Mouse (Mus musculus): ENCODE measurements around the gene Smim22. TPM values are rescaled to one million over a fixed set of nuclear protein-coding genes. Genes with fewer than 3 reads are reported as not detected.

Gene Smim22
- polyA plus RNA-seq, 1 experiment from 2014 or later = 133 TPM

- Histone ChIP-seq H3K27ac (ENCODE audit: low read length) (no peak overlapping the region), H3K9ac (ENCODE audit: low read depth, low read length) (no peak overlapping the region), H3K4me2 (ENCODE audit: low read depth, low read length) (no peak overlapping the region), H3K4me1 (ENCODE audit: control insufficient read depth, insufficient read depth, low read length) (no peaks in the 10 kb centered on the region), H3K36me3 (ENCODE audit: control insufficient read depth, insufficient read depth, low read length) (peaks cover 38% of the 10 kb centered on the region), H3K9me3 (ENCODE audit: control insufficient read depth, low read length) (no peaks in the 10 kb centered on the region), H3K4me3 (ENCODE audit: low read length) (no peak overlapping the region), H3K27me3 (replicated peaks; ENCODE audit: control insufficient read depth, insufficient read depth, low read length) (no peaks in the 10 kb centered on the region)
- ATAC-seq = no peak
- WGBS = 97% methylated on average over 3 of the region's 3 CpGs
Measured at GRCm38 (mm10) chr16:5024021-5024420, 16.9 kb downstream of the Smim22 start.

GRCm38 (mm10) chr16:5029847-5030246, 22.8 kb downstream of the Smim22 start:
- no peaks in the 10 kb centered on the region for H3K4me1 ChIP-seq (ENCODE audit: control insufficient read depth, insufficient read depth, low read length)
- no peak overlapping the region for H3K4me2 ChIP-seq (ENCODE audit: low read depth, low read length)
- 47% methylated on average over 2 of the region's 2 CpGs for WGBS
- H3K27ac ChIP-seq (ENCODE audit: low read length) = no peak overlapping the region
- peak; percentile 85 for ATAC-seq
- no peak overlapping the region for H3K4me3 ChIP-seq (ENCODE audit: low read length)
- no peaks in the 10 kb centered on the region for H3K27me3 ChIP-seq (replicated peaks; ENCODE audit: control insufficient read depth, insufficient read depth, low read length)
- H3K9me3 ChIP-seq (ENCODE audit: control insufficient read depth, low read length) = no peaks in the 10 kb centered on the region
- H3K9ac ChIP-seq (ENCODE audit: low read depth, low read length) = no peak overlapping the region
- peaks cover 27% of the 10 kb centered on the region for H3K36me3 ChIP-seq (ENCODE audit: control insufficient read depth, insufficient read depth, low read length)

DNA sequence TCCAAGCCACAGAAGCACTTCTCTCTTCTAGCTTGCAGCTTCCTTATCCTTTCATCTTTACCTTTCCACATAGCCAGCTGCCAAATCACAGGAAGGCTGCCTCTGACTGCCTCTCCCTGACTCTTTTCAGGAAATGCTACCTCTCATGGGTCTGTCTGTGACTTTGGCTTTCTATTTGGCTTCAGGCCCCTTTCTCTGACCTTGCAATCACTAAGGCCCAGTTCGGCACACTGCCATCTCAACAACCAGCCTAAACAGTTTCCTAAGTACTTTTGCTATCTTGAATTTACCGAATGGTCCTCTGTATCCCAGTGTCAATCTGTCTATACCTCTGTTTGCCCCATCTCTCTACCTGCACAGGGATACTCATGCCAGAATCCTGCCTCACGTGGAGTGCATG, 28.5 kb downstream of the Smim22 start:
- ATAC-seq = no peak
- no peak overlapping the region for H3K9ac ChIP-seq (ENCODE audit: low read depth, low read length)
- no peaks in the 10 kb centered on the region for H3K27me3 ChIP-seq (replicated peaks; ENCODE audit: control insufficient read depth, insufficient read depth, low read length)
- peaks cover 27% of the 10 kb centered on the region for H3K36me3 ChIP-seq (ENCODE audit: control insufficient read depth, insufficient read depth, low read length)
- H3K27ac ChIP-seq (ENCODE audit: low read length) = no peak overlapping the region
- H3K9me3 ChIP-seq (ENCODE audit: control insufficient read depth, low read length) = no peaks in the 10 kb centered on the region
- no peak overlapping the region for H3K4me2 ChIP-seq (ENCODE audit: low read depth, low read length)
- WGBS = 94% methylated on average over 3 of the region's 3 CpGs
- H3K4me3 ChIP-seq (ENCODE audit: low read length) = no peak overlapping the region
- H3K4me1 ChIP-seq (ENCODE audit: control insufficient read depth, insufficient read depth, low read length) = no peaks in the 10 kb centered on the region

DNA sequence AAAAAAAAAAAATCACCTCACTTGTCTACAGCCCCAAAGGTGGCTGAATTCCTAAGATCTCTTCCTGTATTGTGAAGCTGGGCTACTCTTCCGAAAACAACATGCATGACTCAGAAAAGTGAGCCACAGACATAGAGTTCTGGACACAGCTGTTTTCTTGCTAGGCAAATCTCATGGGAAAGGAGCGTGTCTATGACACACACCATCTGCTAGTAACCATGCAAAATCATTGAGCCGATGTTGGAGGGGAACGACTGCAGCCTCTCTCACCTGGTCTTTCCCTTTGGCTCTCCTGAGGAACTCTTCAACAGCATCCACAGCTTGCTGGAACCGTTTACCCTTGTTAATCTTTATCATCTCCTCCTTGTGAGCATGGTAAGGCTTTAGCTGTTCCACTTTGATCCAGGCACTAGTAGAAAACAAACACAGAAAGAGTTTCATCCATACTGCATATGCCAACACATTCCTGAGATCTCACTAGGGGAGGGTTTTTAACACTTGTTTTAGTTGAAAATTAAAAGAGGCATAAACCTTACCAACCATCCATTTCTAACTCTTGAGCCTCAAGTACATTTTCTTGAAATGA, 29.7 kb downstream of the Smim22 start:
- no peak for ATAC-seq
- no peaks in the 10 kb centered on the region for H3K4me1 ChIP-seq (ENCODE audit: control insufficient read depth, insufficient read depth, low read length)
- peaks cover 22% of the 10 kb centered on the region for H3K36me3 ChIP-seq (ENCODE audit: control insufficient read depth, insufficient read depth, low read length)

GRCm38 (mm10) chr16:5045322-5045721, 38.2 kb downstream of the Smim22 start:
- no peaks in the 10 kb centered on the region for H3K9me3 ChIP-seq (ENCODE audit: control insufficient read depth, low read length)
- no peak overlapping the region for H3K4me3 ChIP-seq (ENCODE audit: low read length)
- WGBS = 92% methylated on average over 3 of the region's 3 CpGs
- ATAC-seq = no peak
- no peaks in the 10 kb centered on the region for H3K27me3 ChIP-seq (replicated peaks; ENCODE audit: control insufficient read depth, insufficient read depth, low read length)
- H3K4me1 ChIP-seq (ENCODE audit: control insufficient read depth, insufficient read depth, low read length) = peaks cover 6% of the 10 kb centered on the region; the same call in 1 of the 2 replicates
- H3K9ac ChIP-seq (ENCODE audit: low read depth, low read length) = no peak overlapping the region
- H3K36me3 ChIP-seq (ENCODE audit: control insufficient read depth, insufficient read depth, low read length) = peaks cover 9% of the 10 kb centered on the region; the same call in 1 of the 2 replicates
- no peak overlapping the region for H3K4me2 ChIP-seq (ENCODE audit: low read depth, low read length)
- H3K27ac ChIP-seq (ENCODE audit: low read length) = no peak overlapping the region

More for the DNA sequence above, 29.7 kb downstream of the Smim22 start:
- Histone ChIP-seq H3K27ac (ENCODE audit: low read length) (no peak overlapping the region), H3K27me3 (replicated peaks; ENCODE audit: control insufficient read depth, insufficient read depth, low read length) (no peaks in the 10 kb centered on the region), H3K4me2 (ENCODE audit: low read depth, low read length) (no peak overlapping the region), H3K9ac (ENCODE audit: low read depth, low read length) (no peak overlapping the region), H3K9me3 (ENCODE audit: control insufficient read depth, low read length) (no peaks in the 10 kb centered on the region), H3K4me3 (ENCODE audit: low read length) (no peak overlapping the region)
- 86% methylated on average over 5 of the region's 5 CpGs for WGBS

DNA sequence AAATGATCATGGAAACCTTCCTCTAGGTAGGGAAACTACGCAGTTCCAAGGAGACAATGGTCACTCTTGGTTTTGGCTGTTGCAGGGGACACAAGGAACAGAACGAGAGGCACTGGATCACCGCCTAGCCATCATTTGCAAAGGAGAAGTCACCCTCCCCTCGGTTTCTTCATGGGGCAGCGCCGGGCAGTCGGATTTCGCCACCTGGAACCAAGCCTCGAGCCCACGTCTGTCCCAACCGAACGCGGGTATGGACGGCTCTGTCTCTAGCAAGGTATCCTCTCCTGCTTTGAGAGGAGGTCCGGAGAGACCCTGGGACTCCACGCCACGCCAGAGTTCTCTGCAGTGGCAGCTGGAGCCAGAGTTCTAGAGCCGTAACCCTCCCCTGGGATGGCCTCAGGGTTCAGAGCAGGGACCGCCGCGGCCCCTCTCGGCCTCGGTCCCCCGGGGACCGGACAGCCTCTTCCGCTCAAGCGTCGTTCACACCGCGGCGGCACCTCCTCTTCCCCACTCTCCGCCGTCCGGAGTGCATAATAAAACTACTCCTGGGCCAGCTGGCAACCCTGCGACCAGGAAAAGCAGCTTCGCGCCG, 42.2 kb downstream of the Smim22 start:
- ATAC-seq = peak; percentile 66
- under 1% methylated on average over 38 of the region's 38 CpGs for WGBS

GRCm38 (mm10) chr16:5049774-5050234, 42.7 kb downstream of the Smim22 start, which contains the start of the genes Glyr1 and Ubn1:
Gene Glyr1 (minus strand): TSS chr16:5049863.
Gene Ubn1 (plus strand): TSS chr16:5050057.
- ATAC-seq = peak; percentile 98
- Histone ChIP-seq H3K27me3 (replicated peaks; ENCODE audit: control insufficient read depth, insufficient read depth, low read length) (no peaks in the 10 kb centered on the region), H3K4me2 (ENCODE audit: low read depth, low read length) (peak within 1 kb of the TSS; percentile 80), H3K27ac (ENCODE audit: low read length) (peak within 1 kb of the TSS; percentile 99), H3K4me1 (ENCODE audit: control insufficient read depth, insufficient read depth, low read length) (peaks cover 11% of the 10 kb centered on the region), H3K9ac (ENCODE audit: low read depth, low read length) (peak within 1 kb of the TSS; percentile 96), H3K36me3 (ENCODE audit: control insufficient read depth, insufficient read depth, low read length) (peaks cover 9% of the 10 kb centered on the region; the same call in 1 of the 2 replicates), H3K9me3 (ENCODE audit: control insufficient read depth, low read length) (no peaks in the 10 kb centered on the region), H3K4me3 (ENCODE audit: low read length) (peak within 1 kb of the TSS; percentile 97)
- WGBS = 0% methylated on average over 53 of the region's 56 CpGs

More for the DNA sequence above, 42.2 kb downstream of the Smim22 start:
- Histone ChIP-seq H3K27me3 (replicated peaks; ENCODE audit: control insufficient read depth, insufficient read depth, low read length) (no peaks in the 10 kb centered on the region), H3K9me3 (ENCODE audit: control insufficient read depth, low read length) (no peaks in the 10 kb centered on the region), H3K27ac (ENCODE audit: low read length) (peak overlapping the region; percentile 85), H3K36me3 (ENCODE audit: control insufficient read depth, insufficient read depth, low read length) (peaks cover 9% of the 10 kb centered on the region; the same call in 1 of the 2 replicates), H3K4me3 (ENCODE audit: low read length) (peak overlapping the region; percentile 97), H3K9ac (ENCODE audit: low read depth, low read length) (peak overlapping the region; percentile 96), H3K4me2 (ENCODE audit: low read depth, low read length) (peak overlapping the region; percentile 64), H3K4me1 (ENCODE audit: control insufficient read depth, insufficient read depth, low read length) (peaks cover 11% of the 10 kb centered on the region)

GRCm38 (mm10) chr16:5050251-5051110, 43.4 kb downstream of the Smim22 start:
- Histone ChIP-seq H3K27ac (ENCODE audit: low read length) (peak overlapping the region; percentile 99), H3K4me2 (ENCODE audit: low read depth, low read length) (peak overlapping the region; percentile 80), H3K4me3 (ENCODE audit: low read length) (peak overlapping the region; percentile 97), H3K9ac (ENCODE audit: low read depth, low read length) (peak overlapping the region; percentile 94), H3K27me3 (replicated peaks; ENCODE audit: control insufficient read depth, insufficient read depth, low read length) (no peaks in the 10 kb centered on the region), H3K9me3 (ENCODE audit: control insufficient read depth, low read length) (no peaks in the 10 kb centered on the region), H3K4me1 (ENCODE audit: control insufficient read depth, insufficient read depth, low read length) (peaks cover 11% of the 10 kb centered on the region), H3K36me3 (ENCODE audit: control insufficient read depth, insufficient read depth, low read length) (peaks cover 3% of the 10 kb centered on the region; the same call in 1 of the 2 replicates)
- whole genome bisulfite sequencing = under 1% methylated on average over 78 of the region's 78 CpGs
- peak; percentile 86 for ATAC-seq

Data from intestine, embryonic 16.5 days (tissue).